Mouse (Mus musculus): ENCODE measurements at regions not wholly inside any gene's neighbourhood (a gene's known extent, or its start where the extent isn't known, plus 50 kb on each side); places are given as distances from the start of the nearest gene placed in this dataset.
A peak's percentile ranks its signal among the peaks of the same experiment; 100 is the strongest.

DNA sequence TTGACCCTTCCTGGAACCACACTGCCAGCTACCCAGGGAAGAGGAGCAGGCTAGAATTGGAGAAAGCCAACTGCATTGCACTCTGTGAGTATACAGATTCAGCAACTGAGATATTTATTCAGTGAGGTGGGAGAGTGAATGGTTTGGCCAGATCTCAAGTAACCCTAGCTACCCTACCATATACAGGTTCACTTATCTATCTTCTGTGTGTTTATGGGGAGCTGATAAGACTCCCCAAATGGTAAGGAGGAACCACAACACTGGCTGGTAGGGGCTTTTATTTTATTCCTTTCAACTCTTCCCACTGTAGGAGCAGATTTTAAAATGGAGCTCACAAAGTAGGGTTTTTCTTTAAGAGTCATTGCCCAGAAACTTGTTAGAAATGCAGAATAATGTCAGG, 62.9 kb downstream of the Arrdc3 start:
- H3K9me3 ChIP-seq = no peaks in the 10 kb centered on the region
- no peaks in the 10 kb centered on the region for H3K27me3 ChIP-seq
- no peak overlapping the region for H3K4me2 ChIP-seq
- no peaks in the 10 kb centered on the region for H3K36me3 ChIP-seq
- H3K9ac ChIP-seq = no peak overlapping the region
- H3K4me1 ChIP-seq (replicated peaks) = no peaks in the 10 kb centered on the region
- no peak for ATAC-seq (ENCODE audit: low FRiP score, low read depth)
- H3K4me3 ChIP-seq = no peak overlapping the region
- H3K27ac ChIP-seq (replicated peaks) = no peak overlapping the region

DNA sequence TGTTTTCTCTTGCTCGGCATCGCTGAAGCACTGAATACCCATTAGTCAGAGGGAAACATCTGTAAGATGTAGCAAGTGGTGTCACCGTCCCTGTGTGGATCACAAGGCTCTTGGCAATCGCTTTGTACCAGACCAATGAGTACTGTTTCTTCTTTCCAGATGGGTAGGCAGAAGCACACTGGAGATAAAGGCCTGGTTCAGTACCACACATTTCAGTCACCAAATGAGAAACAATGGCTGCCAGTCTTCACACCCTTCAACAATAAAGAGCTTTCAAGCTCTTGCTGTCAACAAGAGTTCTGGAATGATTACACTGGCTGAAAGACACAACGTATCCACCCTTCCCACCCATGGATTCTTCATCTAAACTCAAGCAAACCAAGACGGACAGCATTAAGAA, 64.5 kb downstream of the Arrdc3 start:
- Histone ChIP-seq H3K36me3 (no peaks in the 10 kb centered on the region), H3K9me3 (no peaks in the 10 kb centered on the region), H3K4me2 (no peak overlapping the region), H3K27ac (replicated peaks) (no peak overlapping the region), H3K27me3 (no peaks in the 10 kb centered on the region), H3K4me1 (replicated peaks) (no peaks in the 10 kb centered on the region), H3K9ac (no peak overlapping the region), H3K4me3 (no peak overlapping the region)
- no peak for ATAC-seq (ENCODE audit: low FRiP score, low read depth)
- WGBS = 57% methylated on average over 6 of the region's 6 CpGs

DNA sequence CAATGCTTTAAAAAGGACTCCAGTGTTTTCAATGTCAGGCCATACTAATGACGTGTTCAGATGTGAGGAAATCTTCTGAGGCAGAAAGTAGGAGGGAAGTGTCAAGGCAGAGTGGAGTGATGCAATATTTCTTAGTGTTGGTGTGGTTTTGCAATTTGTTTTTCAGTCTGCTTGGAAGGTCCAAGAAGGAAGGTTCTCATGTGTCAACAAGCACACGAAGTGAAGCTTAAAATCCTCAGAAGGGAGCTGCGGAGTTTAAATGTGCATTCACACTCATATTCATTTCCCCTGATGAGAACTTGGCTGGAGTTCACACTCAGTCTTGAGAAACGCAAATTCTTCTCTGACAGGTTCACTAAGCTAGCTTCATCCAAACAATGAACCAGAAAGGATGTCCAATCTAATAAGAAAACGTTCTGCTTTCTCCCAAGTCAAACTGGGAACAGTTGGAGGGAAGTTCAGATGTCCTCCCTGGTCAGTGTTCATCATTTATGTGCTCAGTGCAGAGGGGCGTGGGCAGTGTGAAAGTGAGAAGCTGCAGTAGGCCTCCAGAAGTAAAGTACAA, 66.0 kb downstream of the Arrdc3 start:
- Histone ChIP-seq H3K27ac (replicated peaks) (no peak overlapping the region), H3K9ac (no peak overlapping the region), H3K36me3 (no peaks in the 10 kb centered on the region), H3K9me3 (no peaks in the 10 kb centered on the region), H3K4me2 (no peak overlapping the region), H3K27me3 (no peaks in the 10 kb centered on the region), H3K4me3 (no peak overlapping the region), H3K4me1 (replicated peaks) (no peaks in the 10 kb centered on the region)
- no peak for ATAC-seq (ENCODE audit: low FRiP score, low read depth)
- 60% methylated on average over 6 of the region's 6 CpGs for WGBS

DNA sequence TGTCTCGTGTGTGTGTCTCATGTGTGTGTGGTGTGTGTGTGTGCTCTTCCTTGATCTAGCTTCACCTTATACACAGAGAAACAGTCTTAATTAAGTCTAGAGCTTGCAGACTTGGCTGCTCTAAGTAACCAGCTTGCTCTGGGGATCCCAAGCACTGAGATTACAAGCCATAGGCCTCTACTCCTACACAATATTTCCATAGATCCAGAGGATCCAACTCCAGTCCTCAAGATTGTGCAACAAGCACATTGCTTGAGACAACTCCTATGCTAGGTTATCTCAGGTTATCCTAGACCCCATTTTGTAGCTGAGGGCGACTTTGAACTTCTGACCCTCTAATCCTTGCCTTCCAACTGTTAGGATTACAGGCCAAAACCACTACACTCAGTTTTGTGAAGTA, 67.1 kb downstream of the Arrdc3 start:
- no peak overlapping the region for H3K9ac ChIP-seq
- no peak overlapping the region for H3K4me3 ChIP-seq
- no peak overlapping the region for H3K27ac ChIP-seq (replicated peaks)
- ATAC-seq (ENCODE audit: low FRiP score, low read depth) = no peak
- H3K4me1 ChIP-seq (replicated peaks) = no peaks in the 10 kb centered on the region
- WGBS = 78% methylated on average over 2 of the region's 2 CpGs
- H3K9me3 ChIP-seq = no peaks in the 10 kb centered on the region
- H3K27me3 ChIP-seq = no peaks in the 10 kb centered on the region
- no peak overlapping the region for H3K4me2 ChIP-seq
- H3K36me3 ChIP-seq = no peaks in the 10 kb centered on the region

DNA sequence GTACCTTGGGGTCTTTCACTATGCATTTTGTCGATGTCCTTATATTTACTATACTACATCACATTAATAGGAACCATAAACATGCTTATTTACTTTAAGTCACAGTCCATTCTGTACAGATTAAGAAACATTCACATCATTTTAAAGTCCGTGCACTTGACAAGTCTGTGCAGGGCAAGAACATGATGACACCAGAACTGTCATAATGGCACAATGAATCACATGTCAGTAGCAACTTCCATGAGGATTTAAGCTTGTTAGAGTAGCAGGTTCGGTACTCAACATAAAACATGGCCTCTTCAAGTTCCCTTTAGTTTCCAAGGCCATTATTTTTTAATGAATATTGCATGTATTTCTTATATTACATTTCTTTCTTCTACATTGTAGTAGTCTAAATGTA, 67.6 kb downstream of the Arrdc3 start:
- H3K4me2 ChIP-seq = no peak overlapping the region
- H3K4me3 ChIP-seq = no peak overlapping the region
- H3K27me3 ChIP-seq = no peaks in the 10 kb centered on the region
- no peaks in the 10 kb centered on the region for H3K4me1 ChIP-seq (replicated peaks)
- no peak overlapping the region for H3K9ac ChIP-seq
- WGBS = 91% methylated on average over 3 of the region's 3 CpGs
- ATAC-seq (ENCODE audit: low FRiP score, low read depth) = no peak
- no peak overlapping the region for H3K27ac ChIP-seq (replicated peaks)
- H3K36me3 ChIP-seq = no peaks in the 10 kb centered on the region
- no peaks in the 10 kb centered on the region for H3K9me3 ChIP-seq

DNA sequence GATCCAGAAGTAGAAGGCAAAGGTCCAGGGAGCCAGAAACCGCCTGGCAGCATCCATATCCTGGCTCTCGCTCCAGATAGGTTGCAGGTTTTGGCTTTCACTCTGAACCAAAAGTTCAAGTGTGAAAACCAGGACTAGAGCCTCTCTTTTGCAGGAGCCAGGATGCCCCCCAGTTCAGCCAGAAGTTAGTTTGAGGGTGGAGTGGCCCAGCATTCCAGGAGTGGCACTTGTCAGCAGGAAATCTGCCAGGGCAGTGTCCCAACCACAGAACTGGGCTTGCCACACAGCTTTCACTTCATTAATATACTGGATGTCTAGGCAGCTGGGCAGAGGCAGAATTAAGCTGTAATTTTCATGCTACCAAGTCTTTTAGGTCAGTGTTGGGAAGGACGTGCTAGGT, 68.1 kb downstream of the Arrdc3 start:
- Histone ChIP-seq H3K4me1 (replicated peaks) (no peaks in the 10 kb centered on the region), H3K9me3 (no peaks in the 10 kb centered on the region), H3K4me2 (no peak overlapping the region), H3K36me3 (no peaks in the 10 kb centered on the region), H3K9ac (no peak overlapping the region), H3K4me3 (no peak overlapping the region), H3K27ac (replicated peaks) (no peak overlapping the region), H3K27me3 (no peaks in the 10 kb centered on the region)
- 87% methylated on average over 3 of the region's 3 CpGs for WGBS
- ATAC-seq (ENCODE audit: low FRiP score, low read depth) = no peak

DNA sequence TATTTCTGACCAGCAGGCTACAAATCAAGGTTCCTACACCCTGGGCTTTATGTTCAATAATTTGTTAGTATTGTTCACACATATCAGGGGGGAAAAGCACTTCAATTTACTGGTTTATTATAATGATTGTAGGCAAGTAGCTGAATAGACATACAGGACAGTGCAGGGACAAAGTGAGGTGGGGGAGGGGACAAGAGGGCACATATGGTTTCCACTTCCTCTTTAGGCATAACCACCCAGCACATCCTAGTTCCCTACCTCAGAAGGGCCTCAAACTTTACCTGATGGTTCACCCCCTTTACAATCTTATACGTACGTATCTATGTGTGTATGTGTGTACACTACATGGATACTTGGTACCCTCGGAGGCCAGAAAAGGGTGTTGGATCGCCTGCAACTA, 69.7 kb downstream of the Arrdc3 start:
- no peaks in the 10 kb centered on the region for H3K9me3 ChIP-seq
- ATAC-seq (ENCODE audit: low FRiP score, low read depth) = no peak
- H3K27me3 ChIP-seq = no peaks in the 10 kb centered on the region
- no peak overlapping the region for H3K9ac ChIP-seq
- H3K4me1 ChIP-seq (replicated peaks) = no peaks in the 10 kb centered on the region
- H3K4me2 ChIP-seq = no peak overlapping the region
- H3K4me3 ChIP-seq = no peak overlapping the region
- WGBS = 93% methylated on average over 4 of the region's 4 CpGs
- H3K27ac ChIP-seq (replicated peaks) = no peak overlapping the region
- no peaks in the 10 kb centered on the region for H3K36me3 ChIP-seq

DNA sequence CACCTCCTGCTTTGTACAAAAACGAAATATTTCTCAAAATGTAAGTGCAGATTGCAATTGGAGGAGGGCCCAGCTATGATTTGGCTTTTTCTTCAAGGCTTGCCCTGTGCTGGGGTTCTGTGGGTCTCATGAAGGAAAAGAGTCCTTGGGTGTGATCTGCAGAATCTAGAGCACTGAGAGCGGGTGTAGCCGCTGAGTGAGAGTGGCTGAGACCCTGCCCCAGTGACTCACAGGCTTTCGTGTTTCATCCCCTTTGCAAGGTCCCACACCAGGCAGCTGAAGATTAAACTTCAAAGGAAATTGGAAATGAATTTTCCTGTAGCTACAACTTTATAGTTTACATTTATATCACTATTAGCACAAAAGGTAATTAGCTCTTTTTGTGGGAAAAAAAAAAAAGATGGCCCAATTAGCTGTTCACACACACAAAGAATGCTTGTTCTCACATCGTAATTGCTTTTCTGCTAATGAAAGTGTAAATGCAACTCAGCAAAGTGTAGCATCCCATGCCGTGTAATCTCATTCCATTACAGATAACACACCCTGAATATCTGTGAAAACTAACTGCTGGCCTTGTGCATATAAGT, 71.0 kb downstream of the Arrdc3 start:
- Histone ChIP-seq H3K27ac (replicated peaks) (no peak overlapping the region), H3K4me3 (no peak overlapping the region), H3K4me1 (replicated peaks) (no peaks in the 10 kb centered on the region), H3K27me3 (no peaks in the 10 kb centered on the region), H3K4me2 (no peak overlapping the region), H3K9ac (no peak overlapping the region), H3K36me3 (no peaks in the 10 kb centered on the region), H3K9me3 (no peaks in the 10 kb centered on the region)
- 75% methylated on average over 6 of the region's 6 CpGs for WGBS
- no peak for ATAC-seq (ENCODE audit: low FRiP score, low read depth)

DNA sequence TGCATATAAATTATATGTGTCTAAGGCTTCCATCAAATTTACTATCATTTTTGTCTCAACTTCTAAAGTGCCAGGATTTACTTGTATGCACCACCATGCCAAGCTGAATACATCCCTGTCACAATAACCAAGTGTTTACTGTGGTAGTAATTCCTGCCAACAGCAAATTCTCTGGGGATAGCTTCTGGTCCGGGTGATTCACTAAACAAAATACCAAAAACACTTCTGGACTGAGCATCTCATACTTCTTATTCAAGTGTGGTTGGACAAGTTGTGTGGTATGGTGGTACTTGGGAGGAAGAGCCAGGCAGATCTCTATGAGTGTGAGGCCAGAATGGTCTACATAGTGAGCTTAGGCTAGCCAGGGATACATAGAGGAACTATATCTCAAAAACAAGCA, 73.8 kb downstream of the Arrdc3 start:
- Histone ChIP-seq H3K27ac (replicated peaks) (no peak overlapping the region), H3K9ac (no peak overlapping the region), H3K4me2 (no peak overlapping the region), H3K4me3 (no peak overlapping the region), H3K9me3 (no peaks in the 10 kb centered on the region), H3K4me1 (replicated peaks) (no peaks in the 10 kb centered on the region), H3K36me3 (no peaks in the 10 kb centered on the region), H3K27me3 (no peaks in the 10 kb centered on the region)
- 60% methylated on average over 1 of the region's 1 CpGs for WGBS
- no peak for ATAC-seq (ENCODE audit: low FRiP score, low read depth)

DNA sequence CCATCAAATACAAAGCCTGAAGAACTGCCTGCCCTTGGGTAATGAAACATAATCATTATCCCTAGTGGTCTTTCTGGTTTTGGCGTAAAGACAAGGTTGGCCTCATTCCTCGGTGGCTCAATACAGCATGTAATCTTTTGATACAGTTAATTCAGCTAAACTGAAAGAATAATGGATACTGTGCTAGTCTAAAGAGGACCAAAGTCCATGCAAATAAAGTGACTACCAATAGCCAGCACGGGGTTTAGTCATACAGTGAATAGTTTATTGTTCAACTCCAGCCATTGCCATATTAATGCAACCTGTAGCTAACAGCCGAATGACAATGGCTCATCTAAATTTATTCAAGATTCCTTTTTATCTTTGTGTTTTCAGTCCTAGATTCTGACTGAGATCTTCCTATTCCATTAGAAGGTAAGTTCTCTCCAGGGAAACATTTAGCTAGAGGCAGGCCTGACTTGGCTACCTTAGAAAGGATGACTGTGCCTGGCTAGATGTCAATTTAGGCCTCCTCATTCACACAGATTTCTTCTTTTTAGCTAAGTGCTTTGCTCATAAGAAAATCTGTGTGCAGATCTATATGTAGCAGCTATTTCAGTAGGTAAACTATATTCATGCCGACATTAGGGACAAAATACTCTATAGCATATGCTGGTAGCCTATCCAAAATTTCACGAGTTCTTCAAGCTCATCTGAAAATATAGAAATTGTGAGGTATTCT, 74.4 kb downstream of the Arrdc3 start:
- H3K27ac ChIP-seq (replicated peaks) = no peak overlapping the region
- H3K4me1 ChIP-seq (replicated peaks) = peaks cover 4% of the 10 kb centered on the region; the same call in 1 of the 2 replicates
- no peak for ATAC-seq (ENCODE audit: low FRiP score, low read depth)
- no peak overlapping the region for H3K4me3 ChIP-seq
- no peaks in the 10 kb centered on the region for H3K27me3 ChIP-seq
- no peak overlapping the region for H3K4me2 ChIP-seq
- no peaks in the 10 kb centered on the region for H3K9me3 ChIP-seq
- 61% methylated on average over 6 of the region's 6 CpGs for WGBS
- H3K36me3 ChIP-seq = no peaks in the 10 kb centered on the region
- no peak overlapping the region for H3K9ac ChIP-seq

DNA sequence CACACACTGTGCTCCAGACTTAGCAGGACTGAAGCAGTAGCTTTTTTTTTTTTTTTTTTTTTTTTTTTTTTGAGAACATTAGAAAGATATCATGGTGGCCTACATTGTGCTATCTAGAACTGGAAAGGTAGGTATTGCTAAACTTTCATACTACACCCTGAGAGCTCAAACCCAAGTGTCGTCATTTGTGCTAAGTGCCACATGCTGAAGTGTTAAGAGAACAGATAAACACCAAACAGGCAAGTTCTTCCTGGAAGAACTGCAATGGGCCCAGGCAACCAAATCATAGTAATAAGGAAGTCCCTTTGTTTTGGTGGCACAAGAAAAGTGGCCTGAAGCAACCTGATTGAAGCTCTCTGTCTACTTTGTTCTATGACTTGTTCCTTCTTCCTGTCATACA, 76.6 kb downstream of the Arrdc3 start:
- Histone ChIP-seq H3K36me3 (no peaks in the 10 kb centered on the region), H3K4me2 (no peak overlapping the region), H3K27me3 (no peaks in the 10 kb centered on the region), H3K9ac (no peak overlapping the region), H3K4me1 (replicated peaks) (peaks cover 10% of the 10 kb centered on the region; the same call in 1 of the 2 replicates), H3K4me3 (no peak overlapping the region), H3K27ac (replicated peaks) (no peak overlapping the region), H3K9me3 (no peaks in the 10 kb centered on the region)
- WGBS = 97% methylated on average over 1 of the region's 1 CpGs
- no peak for ATAC-seq (ENCODE audit: low FRiP score, low read depth)

DNA sequence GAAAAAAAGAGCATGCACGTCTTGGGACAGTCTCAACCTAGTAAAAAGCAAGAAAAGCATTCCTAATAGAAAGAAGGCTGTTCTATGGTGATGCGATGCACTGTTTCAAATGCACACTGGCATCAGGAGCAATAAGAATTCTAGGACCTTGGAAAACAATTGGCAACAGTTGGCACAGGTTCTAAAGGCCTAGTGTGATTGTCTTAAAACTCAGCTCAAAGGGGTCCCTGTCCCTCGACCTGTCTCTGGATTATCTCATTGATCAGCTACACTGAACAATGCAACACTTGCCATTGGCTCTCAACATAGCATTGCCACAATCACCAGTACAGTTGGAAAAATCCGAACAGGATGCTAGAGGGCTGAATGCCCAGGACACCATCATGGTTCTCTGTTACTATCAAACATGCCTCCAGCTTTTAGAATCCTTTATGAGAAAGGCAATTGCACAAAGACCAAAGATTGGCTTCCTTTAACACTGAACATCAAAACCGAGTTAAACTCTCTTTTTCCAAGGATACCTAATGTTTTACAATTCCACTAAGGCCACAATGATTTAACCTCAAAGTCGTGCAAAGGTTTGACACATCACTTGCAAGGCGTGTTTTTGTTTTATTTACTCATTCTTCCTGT, 78.9 kb downstream of the Arrdc3 start:
- Histone ChIP-seq H3K9ac (no peak overlapping the region), H3K9me3 (no peaks in the 10 kb centered on the region), H3K36me3 (no peaks in the 10 kb centered on the region), H3K4me2 (peak overlapping the region; percentile 68), H3K4me1 (replicated peaks) (peaks cover 10% of the 10 kb centered on the region; the same call in 1 of the 2 replicates), H3K27me3 (no peaks in the 10 kb centered on the region), H3K4me3 (peak overlapping the region; percentile 52), H3K27ac (replicated peaks) (no peak overlapping the region)
- no peak for ATAC-seq (ENCODE audit: low FRiP score, low read depth)
- 50% methylated on average over 7 of the region's 7 CpGs for WGBS

Data from hindbrain, embryonic 15.5 days (tissue).